Mouse (Mus musculus): ENCODE measurements at regions not wholly inside any gene's neighbourhood (a gene's known extent, or its start where the extent isn't known, plus 50 kb on each side); places are given as distances from the start of the nearest gene placed in this dataset.

DNA sequence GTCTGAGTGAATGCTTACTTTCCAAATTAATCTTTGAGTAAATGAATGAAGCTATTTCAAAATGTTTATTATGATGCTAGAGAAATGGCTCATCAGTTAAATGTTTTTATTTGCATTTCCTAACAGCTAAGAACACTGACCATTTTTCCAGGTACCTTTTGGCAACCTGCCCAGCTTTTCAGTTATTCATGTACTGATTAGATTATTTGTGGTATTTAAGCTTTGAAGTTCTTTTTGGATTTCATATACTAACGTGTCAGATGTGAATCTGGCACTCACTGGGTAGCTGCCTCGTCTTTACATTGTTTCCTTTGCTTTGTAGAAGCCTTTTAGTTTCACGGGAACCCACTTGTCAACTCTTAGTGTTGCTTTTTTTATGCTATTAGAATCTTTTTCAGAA, 79.3 kb upstream of the Zfp280d start:
- Histone ChIP-seq H3K27ac (no peak overlapping the region), H3K4me3 (no peak overlapping the region)
- no peak for DNase-seq (ENCODE audit: low spot score in 2 of 2)
- no peak for TF ChIP-seq CTCF (conservative IDR thresholded peaks at IDR 0.05)

DNA sequence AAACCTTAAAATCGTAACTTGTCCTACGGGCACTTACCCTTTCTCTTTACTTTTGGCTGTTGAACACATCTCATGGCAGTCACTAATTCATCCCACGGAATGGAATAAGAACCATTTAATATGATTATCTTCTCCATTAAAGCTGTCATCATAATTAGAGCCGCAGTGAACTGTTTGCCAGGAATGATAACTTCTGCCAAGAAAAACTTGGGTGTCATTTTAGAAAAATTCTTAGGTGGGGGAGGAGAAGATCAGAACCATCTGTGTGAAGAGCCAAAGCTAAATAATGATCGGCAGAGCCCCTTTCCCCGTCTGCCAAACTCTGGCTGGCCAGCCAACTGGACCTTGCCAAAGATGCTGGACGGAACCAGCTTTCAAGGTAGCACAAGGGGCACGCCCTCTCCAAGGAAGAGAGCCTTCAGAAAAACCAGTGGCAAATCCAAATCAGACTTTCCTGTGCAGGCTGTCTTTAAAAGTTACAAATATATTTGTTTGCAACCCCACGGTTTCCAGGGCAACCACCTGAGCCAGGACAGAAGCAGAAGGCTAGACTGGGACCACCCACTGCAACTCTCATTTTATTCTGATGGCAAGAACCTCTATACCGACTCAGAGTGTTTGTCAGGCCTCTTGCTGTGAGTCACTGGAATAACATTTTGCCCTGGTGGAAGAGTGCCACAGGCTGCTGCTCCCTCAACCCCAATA, 77.9 kb upstream of the Zfp280d start:
- no peak for TF ChIP-seq CTCF (conservative IDR thresholded peaks at IDR 0.05)
- DNase-seq (ENCODE audit: low spot score in 2 of 2) = peak; percentile 48 to 60
- Histone ChIP-seq H3K4me3 (peak overlapping the region; percentile 30), H3K27ac (peak overlapping the region; percentile 80)

DNA sequence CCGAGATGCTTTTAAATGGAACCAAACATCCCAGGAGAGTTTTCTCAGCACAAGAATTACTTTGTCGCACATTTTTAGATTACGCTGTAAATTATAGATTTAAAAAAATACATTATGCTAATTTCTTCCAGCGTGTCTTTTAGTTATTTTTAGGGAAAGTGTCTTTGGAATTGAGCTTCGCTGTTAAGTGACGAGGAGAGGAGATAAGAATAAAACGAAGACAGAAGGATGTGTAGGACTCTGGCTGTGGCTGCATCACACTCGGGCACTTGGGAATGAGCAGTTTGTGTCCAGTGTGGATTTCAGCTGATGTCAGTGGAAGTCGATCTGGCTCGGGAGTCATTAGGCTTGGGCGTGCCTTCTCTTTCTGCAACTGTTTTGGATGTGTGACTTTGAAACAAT, 77.3 kb upstream of the Zfp280d start:
- DNase-seq (ENCODE audit: low spot score in 2 of 2) = no peak
- peak overlapping the region; percentile 80 for H3K27ac ChIP-seq
- no peak for TF ChIP-seq CTCF (conservative IDR thresholded peaks at IDR 0.05)
- peak overlapping the region; percentile 30 for H3K4me3 ChIP-seq

DNA sequence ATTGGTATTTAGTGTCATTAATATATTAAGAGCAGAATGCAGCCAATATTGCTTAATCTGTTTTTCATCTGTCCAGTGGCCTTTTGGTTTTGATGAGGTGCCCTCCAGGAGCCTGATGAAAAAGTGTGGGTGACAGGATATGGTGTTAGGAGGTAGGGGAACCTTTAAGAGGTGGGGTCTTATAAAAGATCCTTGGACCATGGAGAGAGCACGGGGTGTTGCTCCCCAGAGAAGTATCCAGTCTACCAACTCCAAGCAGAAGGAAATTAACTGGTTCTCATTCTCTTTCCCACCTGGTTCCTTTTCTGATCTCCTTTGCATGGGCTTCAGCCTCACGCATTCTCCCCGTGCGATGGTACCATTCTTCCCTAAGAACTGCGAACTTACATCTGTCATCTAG, 75.7 kb upstream of the Zfp280d start:
- Histone ChIP-seq H3K4me3 (no peak overlapping the region), H3K27ac (no peak overlapping the region)
- TF ChIP-seq CTCF (conservative IDR thresholded peaks at IDR 0.05) = no peak
- DNase-seq (ENCODE audit: low spot score in 2 of 2) = no peak

DNA sequence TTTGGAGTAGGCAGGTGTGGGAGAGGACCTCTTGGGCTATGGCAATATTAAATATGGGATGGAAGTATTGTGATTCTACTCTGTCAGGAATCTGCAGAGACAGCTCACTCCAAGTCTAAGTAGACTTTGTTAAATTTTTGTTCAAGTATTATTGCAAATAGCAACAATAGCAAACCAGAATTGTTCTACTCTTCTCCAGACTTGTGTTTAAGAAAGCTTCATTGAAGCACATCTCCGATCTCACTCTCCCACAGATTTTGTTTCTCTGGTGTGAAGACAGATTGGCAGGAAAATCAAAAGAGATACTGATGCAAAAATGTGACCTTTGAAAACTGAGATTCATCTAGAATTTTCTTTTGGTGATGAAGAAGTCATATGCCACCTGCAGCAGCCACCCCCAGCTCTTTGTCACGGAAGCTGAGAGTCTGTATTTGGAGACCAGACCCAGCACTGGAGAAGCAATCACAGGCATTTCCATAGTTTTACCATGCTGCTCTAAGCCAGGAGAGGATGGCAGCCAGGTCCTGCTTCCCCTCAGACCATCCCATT, 70.2 kb upstream of the Zfp280d start:
- no peak for TF ChIP-seq CTCF (conservative IDR thresholded peaks at IDR 0.05)
- no peak for DNase-seq (ENCODE audit: low spot score in 2 of 2)
- H3K4me3 ChIP-seq = no peak overlapping the region
- peak overlapping the region; percentile 53; the same call in 1 of the 2 replicates for H3K27ac ChIP-seq

DNA sequence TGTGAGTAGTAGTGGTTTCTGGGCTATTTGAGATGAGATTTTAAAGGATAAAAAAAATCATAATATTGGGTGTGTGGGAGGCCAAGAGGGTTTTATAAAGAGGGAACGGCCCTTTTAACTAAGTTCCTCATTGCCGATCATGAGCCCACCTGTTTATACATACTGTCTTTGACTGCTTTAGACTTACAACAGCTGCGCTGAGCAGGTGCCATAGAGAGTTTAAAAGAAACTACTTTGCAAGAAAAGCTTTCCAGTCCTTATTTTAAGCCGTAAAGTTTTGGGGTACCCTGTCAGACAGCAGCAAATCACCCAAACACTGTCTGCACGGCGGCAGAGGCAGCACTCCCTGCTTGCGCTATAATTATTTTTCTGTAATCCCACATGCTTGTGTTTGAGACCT, 68.8 kb upstream of the Zfp280d start:
- peak overlapping the region; percentile 83 for H3K27ac ChIP-seq
- no peak for TF ChIP-seq CTCF (conservative IDR thresholded peaks at IDR 0.05)
- no peak for DNase-seq (ENCODE audit: low spot score in 2 of 2)
- no peak overlapping the region for H3K4me3 ChIP-seq

DNA sequence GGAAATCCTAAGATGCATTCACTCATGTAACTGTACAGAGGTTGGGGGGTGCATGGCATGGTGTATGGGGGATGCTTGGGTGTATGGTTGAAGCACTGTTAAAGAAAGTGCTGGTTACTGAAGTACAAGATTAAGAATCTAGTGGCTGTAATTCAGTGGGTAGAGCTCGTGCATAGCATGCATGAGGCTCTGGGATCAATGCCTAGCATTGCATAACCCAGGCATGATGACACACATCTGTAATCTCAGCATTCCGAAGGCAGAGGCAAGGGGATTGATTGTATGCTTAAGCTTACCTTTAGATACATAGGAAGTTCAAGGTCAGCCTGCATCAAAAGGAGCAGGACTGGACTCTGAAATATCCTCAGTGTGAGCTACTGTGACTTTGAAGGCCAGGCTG, 67.7 kb upstream of the Zfp280d start:
- Histone ChIP-seq H3K27ac (peak overlapping the region; percentile 83), H3K4me3 (no peak overlapping the region)
- DNase-seq (ENCODE audit: low spot score in 2 of 2) = no peak
- no peak for TF ChIP-seq CTCF (conservative IDR thresholded peaks at IDR 0.05)

DNA sequence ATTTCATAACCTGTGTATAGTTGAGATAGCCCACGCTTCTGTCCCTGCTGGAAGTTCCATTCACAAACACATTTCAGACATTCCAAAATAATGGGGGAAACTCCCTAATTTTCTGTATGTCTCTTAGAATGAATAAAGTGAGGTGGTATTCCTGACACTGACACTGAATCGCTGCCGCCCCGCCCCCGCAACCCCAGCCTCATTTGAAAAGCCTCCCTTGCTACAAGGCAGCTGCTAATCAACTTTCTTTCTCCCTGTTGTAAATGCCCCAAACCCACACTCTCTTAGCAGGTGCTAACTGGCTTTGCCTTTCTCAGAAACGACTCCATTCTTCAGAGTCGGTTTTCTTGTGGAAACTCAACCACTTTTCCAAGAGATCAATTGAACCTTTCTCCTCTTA, 66.4 kb upstream of the Zfp280d start:
- Histone ChIP-seq H3K27ac (no peak overlapping the region), H3K4me3 (no peak overlapping the region)
- TF ChIP-seq CTCF (conservative IDR thresholded peaks at IDR 0.05) = no peak
- no peak for DNase-seq (ENCODE audit: low spot score in 2 of 2)

DNA sequence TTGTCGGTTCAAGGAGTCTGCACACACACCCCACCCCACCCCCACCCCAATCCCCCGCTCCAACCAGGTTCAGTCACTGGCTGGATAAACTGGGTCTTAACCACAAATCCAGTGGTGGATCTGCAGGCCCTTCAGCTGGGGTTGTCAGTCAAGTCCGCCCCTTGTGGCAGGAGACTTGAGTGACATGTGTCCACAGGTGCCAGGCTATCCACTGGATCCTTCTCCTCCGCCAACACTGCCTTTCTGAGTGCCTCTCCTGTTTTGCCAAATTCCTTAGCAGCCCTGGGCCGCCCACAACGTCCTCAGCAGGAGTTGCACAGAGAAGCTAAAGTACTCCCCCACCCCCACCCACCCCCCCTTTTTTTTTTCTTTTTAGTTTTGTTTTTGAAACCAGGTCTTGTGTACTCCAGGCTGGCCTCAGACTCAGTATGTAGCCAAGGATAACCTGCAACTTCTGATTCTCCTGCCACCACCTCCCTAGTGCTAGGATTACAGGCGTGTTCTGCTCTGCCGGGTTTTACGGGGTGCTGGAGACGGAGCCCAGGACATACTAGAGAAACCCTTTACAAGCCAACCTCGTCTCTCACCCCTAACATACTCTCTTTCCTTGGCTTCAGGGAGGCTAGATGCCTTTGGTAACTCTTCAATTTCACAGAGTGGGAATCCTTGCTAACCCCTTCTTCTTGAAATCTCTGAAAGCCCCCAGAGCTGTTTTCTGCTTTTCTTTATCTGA, 57.2 kb upstream of the Zfp280d start:
- H3K27ac ChIP-seq = no peak overlapping the region
- no peak for DNase-seq (ENCODE audit: low spot score in 2 of 2)
- peak; percentile 29; the same call in 1 of the 2 replicates for TF ChIP-seq CTCF (conservative IDR thresholded peaks at IDR 0.05)
- H3K4me3 ChIP-seq = no peak overlapping the region

DNA sequence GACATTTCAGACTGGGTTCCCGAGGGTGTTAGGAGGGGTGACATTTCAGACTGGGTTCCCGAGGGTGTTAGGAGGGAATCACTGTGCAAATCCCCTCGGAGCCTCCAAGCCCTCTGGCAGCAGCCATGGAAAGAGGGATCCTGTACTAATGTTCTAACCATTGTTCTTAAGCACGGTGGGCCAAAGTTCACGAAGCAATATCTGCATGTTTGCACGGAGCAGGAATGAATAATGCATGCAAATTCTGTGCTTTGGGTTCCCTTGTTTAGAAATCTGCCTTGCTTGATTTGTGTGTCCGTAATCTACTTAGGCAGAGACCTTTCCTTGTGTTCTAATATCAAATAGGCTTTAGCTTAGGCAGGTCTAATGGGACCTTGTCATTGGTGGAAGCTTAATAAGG, 55.9 kb upstream of the Zfp280d start:
- Histone ChIP-seq H3K4me3 (no peak overlapping the region), H3K27ac (no peak overlapping the region)
- no peak for DNase-seq (ENCODE audit: low spot score in 2 of 2)
- no peak for TF ChIP-seq CTCF (conservative IDR thresholded peaks at IDR 0.05)

DNA sequence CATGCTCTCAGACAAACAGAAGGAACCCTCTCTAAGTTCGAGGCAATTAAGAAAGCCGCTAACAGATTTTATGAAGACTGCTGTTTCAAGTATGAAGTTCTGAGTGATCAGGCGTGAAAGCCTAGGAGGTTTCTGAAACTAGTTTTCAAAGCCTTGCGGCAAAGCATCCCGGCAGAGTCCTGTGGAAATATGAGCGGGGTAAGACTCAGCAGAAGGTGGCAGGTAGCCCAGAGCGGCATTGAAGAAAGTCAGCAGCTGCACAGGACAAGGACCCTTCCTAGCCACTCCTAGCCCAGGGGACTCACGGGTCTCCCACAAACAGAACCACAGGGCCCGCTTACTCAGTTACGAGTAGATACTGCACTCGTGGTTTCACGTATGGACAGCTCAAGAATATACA, 54.8 kb upstream of the Zfp280d start:
- no peak overlapping the region for H3K27ac ChIP-seq
- no peak for TF ChIP-seq CTCF (conservative IDR thresholded peaks at IDR 0.05)
- H3K4me3 ChIP-seq = no peak overlapping the region
- DNase-seq (ENCODE audit: low spot score in 2 of 2) = no peak

DNA sequence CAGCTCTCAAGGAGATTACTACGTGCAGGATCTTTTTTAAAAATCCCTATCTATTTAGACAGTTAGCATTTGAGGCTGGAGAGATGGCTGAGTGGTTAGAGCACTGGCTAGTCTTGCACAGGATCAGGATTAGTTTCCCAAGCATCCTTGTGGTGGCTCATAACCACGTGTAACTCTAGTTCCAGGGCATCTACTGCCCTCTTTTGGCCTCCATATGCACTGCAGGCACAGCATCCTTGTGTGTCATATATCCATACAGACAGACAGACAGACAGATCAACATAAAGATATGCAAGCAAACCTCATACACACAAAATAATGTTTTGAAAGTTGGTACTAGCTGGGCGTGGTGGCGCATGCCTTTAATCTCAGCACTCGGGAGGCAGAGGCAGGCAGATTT, 53.3 kb upstream of the Zfp280d start:
- Histone ChIP-seq H3K4me3 (no peak overlapping the region), H3K27ac (no peak overlapping the region)
- TF ChIP-seq CTCF (conservative IDR thresholded peaks at IDR 0.05) = peak; percentile 42
- DNase-seq (ENCODE audit: low spot score in 2 of 2) = no peak
